Mouse (Mus musculus): ENCODE measurements around the gene Apon. TPM values are rescaled to one million over a fixed set of nuclear protein-coding genes. Genes with fewer than 3 reads are reported as not detected.
A peak's percentile ranks its signal among the peaks of the same experiment; 100 is the strongest.
"Not testable (repeated sequence)": the region's sequence is repeated elsewhere in the genome, so short reads cannot be mapped to it uniquely, and the experiment has no call there.

Gene Apon
- polyA plus RNA-seq, 1 experiment from 2014 or later, result 0.13 TPM

DNA sequence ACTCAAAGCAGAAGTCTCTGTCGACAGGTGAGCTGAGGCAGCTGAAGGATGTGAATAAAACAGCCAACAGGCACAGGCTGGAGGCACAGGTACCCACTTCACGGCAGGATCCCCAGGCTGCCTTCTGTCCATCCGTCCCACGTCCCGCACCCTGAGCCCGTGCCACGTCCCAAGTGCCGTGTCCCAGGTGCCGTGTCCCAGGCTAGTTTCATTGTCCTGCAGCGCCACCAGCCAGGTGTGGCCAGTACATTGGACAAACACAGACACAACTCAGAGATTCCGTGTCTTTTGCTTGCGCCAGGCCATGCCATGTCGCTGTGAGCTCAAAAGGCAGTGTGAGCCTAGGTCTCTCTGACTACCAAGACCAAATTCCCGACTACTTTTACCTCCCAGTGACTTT lies 27.8 kb downstream of the Apon start:
- no peak overlapping the region for H3K4me2 ChIP-seq (replicated peaks; ENCODE audit: low read depth)
- H3K4me3 ChIP-seq (ENCODE audit: low read depth, low read length), result no peak overlapping the region
- H3K27me3 ChIP-seq (ENCODE audit: control insufficient read depth, insufficient read depth, low read length), result no peaks in the 10 kb centered on the region
- TF ChIP-seq EP300 (optimal IDR thresholded peaks at IDR 0.05) (no peak), CTCF (IDR thresholded peaks at IDR 0.05; ENCODE audit: low read depth) (peak; percentile 36; the same call in 1 of the 2 replicates)
- H3K27ac ChIP-seq (replicated peaks), result no peak overlapping the region
- DNase-seq (ENCODE audit: low spot score) (peak; percentile 37), ATAC-seq (ENCODE audit: low FRiP score, low TSS enrichment) (no peak; the same call in 1 of the 2 replicates)
- WGBS, result 88% methylated on average over 14 of the region's 14 CpGs
- H3K4me1 ChIP-seq (replicated peaks; ENCODE audit: control insufficient read depth, insufficient read depth), result no peaks in the 10 kb centered on the region
- H3K9me3 ChIP-seq (ENCODE audit: control insufficient read depth, low read length), result no peaks in the 10 kb centered on the region
- H3K36me3 ChIP-seq (ENCODE audit: control insufficient read depth, insufficient read depth, low read length), result peaks cover 32% of the 10 kb centered on the region
- H3K9ac ChIP-seq (ENCODE audit: low read length), result no peak overlapping the region

DNA sequence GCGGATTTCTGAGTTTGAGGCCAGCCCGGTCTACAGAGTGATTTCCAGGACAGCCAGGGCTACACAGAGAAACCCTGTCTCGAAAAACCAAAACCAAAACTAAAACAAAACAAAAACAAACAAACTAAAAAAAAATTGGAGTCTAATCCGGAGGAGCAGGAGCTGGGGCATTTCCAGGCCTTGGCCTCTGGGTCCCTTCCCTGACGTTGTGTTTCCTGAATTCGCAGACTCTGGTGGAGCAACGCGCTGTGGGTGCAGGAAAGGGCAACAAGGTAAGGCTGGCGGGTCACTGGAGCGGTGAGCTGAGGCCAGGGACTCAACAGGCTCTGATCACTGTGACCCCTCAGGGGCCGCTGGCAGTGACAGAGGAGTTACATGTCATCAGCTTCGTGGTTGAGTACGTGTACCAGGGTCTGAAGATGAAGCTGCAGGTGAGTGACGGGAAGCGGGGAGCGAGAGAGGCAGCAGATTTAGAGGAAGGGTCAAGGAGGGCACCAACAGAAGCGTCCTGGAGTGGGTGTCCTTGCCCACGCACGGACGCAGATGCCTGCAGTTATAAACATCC lies 29.1 kb downstream of the Apon start:
- Histone ChIP-seq H3K4me3 (ENCODE audit: low read depth, low read length) (no peak overlapping the region), H3K36me3 (ENCODE audit: control insufficient read depth, insufficient read depth, low read length) (peaks cover 30% of the 10 kb centered on the region; the same call in 1 of the 2 replicates), H3K27ac (replicated peaks) (no peak overlapping the region), H3K9me3 (ENCODE audit: control insufficient read depth, low read length) (no peaks in the 10 kb centered on the region), H3K4me1 (replicated peaks; ENCODE audit: control insufficient read depth, insufficient read depth) (no peaks in the 10 kb centered on the region), H3K9ac (ENCODE audit: low read length) (no peak overlapping the region), H3K4me2 (replicated peaks; ENCODE audit: low read depth) (no peak overlapping the region), H3K27me3 (ENCODE audit: control insufficient read depth, insufficient read depth, low read length) (no peaks in the 10 kb centered on the region)
- DNase-seq (ENCODE audit: low spot score) (no peak), ATAC-seq (ENCODE audit: low FRiP score, low TSS enrichment) (no peak)
- TF ChIP-seq CTCF (IDR thresholded peaks at IDR 0.05; ENCODE audit: low read depth), result no peak
- no peak for TF ChIP-seq EP300 (optimal IDR thresholded peaks at IDR 0.05)
- WGBS, result 83% methylated on average over 20 of the region's 20 CpGs

DNA sequence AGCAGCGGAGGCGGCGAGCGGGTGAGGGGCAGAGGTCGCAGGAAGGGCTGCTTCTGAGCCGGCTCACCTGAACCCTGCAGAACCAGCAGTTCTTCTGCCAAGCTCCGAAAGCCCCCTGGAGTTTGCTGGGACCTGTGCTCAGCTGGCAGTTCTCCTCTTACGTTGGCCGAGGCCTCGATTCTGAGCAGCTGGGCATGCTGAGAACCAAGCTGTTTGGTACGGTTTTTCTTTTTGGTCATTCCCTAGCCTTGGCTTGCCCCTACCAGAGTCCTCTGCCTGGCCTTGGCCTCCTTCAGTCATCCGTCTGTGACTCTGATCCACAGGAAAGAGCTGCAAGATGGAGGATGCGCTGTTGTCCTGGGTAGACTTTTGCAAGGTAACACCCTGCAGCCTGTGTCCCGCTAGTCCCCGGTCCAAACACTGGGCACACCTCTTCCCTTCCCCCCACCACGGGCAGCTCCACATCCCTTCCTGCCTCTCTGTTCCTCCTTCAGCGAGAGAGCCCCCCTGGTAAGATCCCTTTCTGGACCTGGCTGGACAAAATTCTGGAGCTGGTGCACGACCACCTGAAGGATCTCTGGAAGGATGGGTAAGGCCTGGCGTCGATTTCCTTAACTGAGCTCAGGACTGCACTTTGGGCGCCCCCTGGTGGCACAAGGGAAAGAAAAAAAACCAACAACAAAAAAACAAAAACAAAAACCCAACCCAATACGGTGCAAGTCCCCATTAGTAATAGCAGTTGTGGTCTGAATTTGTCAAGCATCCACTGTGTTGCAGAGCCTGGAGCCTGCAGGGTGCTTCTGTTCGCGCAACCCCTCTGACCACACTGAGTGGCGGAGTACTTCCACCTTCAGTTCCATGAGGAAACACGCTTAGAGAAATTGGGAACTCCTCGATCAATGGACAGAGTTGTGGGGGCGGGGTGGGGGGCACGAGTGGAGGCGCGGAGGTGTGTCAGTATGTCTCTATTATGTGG lies 30.0 kb downstream of the Apon start:
- DNase-seq (ENCODE audit: low spot score), result peak; percentile 65
- no peaks in the 10 kb centered on the region for H3K27me3 ChIP-seq (ENCODE audit: control insufficient read depth, insufficient read depth, low read length)
- peaks cover 30% of the 10 kb centered on the region; the same call in 1 of the 2 replicates for H3K36me3 ChIP-seq (ENCODE audit: control insufficient read depth, insufficient read depth, low read length)
- no peaks in the 10 kb centered on the region for H3K9me3 ChIP-seq (ENCODE audit: control insufficient read depth, low read length)
- no peak overlapping the region for H3K4me3 ChIP-seq (ENCODE audit: low read depth, low read length)
- H3K27ac ChIP-seq (replicated peaks), result no peak overlapping the region
- H3K4me1 ChIP-seq (replicated peaks; ENCODE audit: control insufficient read depth, insufficient read depth), result no peaks in the 10 kb centered on the region
- peak; percentile 25; the same call in 1 of the 2 replicates for ATAC-seq (ENCODE audit: low FRiP score, low TSS enrichment)
- no peak overlapping the region for H3K4me2 ChIP-seq (replicated peaks; ENCODE audit: low read depth)
- H3K9ac ChIP-seq (ENCODE audit: low read length), result no peak overlapping the region
- TF ChIP-seq CTCF (IDR thresholded peaks at IDR 0.05; ENCODE audit: low read depth) (peak; percentile 84), EP300 (optimal IDR thresholded peaks at IDR 0.05) (no peak)
- whole genome bisulfite sequencing, result 65% methylated on average over 31 of the region's 31 CpGs

DNA sequence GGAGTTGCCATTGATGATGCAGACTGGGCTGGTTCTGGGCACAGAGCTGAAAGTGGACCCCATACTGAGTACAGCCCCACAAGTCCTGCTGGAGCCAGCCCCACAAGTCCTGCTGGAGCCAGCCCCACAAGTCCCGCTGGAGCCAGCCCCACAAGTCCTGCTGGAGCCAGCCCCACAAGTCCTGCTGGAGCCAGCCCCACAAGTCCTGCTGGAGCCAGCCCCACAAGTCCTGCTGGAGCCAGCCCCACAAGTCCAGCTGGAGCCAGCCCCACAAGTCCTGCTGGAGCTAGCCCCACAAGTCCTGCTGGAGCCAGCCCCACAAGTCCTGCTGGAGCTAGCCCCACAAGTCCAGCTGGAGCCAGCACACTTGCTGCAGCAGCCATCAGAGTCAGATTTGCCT lies 36.7 kb downstream of the Apon start:
- not testable (repeated sequence) for H3K4me1 ChIP-seq (replicated peaks; ENCODE audit: control insufficient read depth, insufficient read depth); DNase-seq (ENCODE audit: low spot score); H3K9ac ChIP-seq (ENCODE audit: low read length); H3K27me3 ChIP-seq (ENCODE audit: control insufficient read depth, insufficient read depth, low read length); H3K9me3 ChIP-seq (ENCODE audit: control insufficient read depth, low read length); H3K4me2 ChIP-seq (replicated peaks; ENCODE audit: low read depth); H3K4me3 ChIP-seq (ENCODE audit: low read depth, low read length); H3K27ac ChIP-seq (replicated peaks); ATAC-seq (ENCODE audit: low FRiP score, low TSS enrichment)
- peaks cover 23% of the 10 kb centered on the region; the same call in 1 of the 2 replicates for H3K36me3 ChIP-seq (ENCODE audit: control insufficient read depth, insufficient read depth, low read length)
- 100% methylated on average over 1 of the region's 1 CpGs for WGBS

DNA sequence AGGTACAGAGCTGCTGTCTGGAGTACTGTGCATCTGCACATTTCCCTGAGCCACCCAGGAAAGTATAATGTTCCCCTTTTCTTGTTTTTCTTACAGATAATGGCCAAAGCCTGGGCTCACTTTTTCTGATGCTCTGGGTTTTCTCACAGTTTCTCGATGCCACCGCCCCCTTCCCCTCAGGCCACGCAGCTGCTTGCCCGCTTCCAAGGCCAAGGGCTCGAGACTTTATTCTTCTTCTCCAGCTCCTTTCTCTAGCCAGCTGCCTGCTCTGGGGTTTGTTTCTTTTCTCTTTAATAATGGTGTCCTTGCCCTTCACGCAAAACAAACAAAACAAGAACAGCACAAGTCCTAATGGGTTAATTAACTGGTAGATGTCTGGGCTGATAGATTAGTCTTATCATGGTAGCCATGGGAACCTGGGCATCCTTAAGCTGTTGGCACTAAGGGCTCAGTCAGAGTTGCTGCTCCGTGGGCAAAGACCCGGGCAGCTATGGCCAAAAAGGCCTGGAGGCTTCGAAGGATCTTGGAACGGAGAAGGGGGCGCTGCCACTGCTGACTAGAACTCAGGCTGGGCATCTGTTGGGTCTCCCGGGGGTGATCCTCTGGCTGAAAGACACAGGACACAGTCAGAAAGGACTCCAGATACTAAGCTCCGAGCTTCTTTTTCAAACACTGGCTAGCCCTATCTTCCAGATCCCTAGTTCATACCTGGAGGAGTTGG lies 42.6 kb downstream of the Apon start:
- Histone ChIP-seq H3K9ac (ENCODE audit: low read length) (no peak overlapping the region), H3K4me2 (replicated peaks; ENCODE audit: low read depth) (no peak overlapping the region), H3K9me3 (ENCODE audit: control insufficient read depth, low read length) (no peaks in the 10 kb centered on the region), H3K4me3 (ENCODE audit: low read depth, low read length) (no peak overlapping the region), H3K4me1 (replicated peaks; ENCODE audit: control insufficient read depth, insufficient read depth) (no peaks in the 10 kb centered on the region), H3K27me3 (ENCODE audit: control insufficient read depth, insufficient read depth, low read length) (no peaks in the 10 kb centered on the region), H3K36me3 (ENCODE audit: control insufficient read depth, insufficient read depth, low read length) (peaks cover 9% of the 10 kb centered on the region; the same call in 1 of the 2 replicates), H3K27ac (replicated peaks) (no peak overlapping the region)
- no peak for TF ChIP-seq EP300 (optimal IDR thresholded peaks at IDR 0.05)
- TF ChIP-seq CTCF (IDR thresholded peaks at IDR 0.05; ENCODE audit: low read depth), result no peak
- WGBS, result 73% methylated on average over 13 of the region's 13 CpGs
- ATAC-seq (ENCODE audit: low FRiP score, low TSS enrichment), result no peak
- DNase-seq (ENCODE audit: low spot score), result no peak

Data from stomach, postnatal 0 days (tissue).